Mouse (Mus musculus) intestine, embryonic 16.5 days (tissue): ENCODE results near the gene Ugcg. TPM values are rescaled to one million over a fixed set of nuclear protein-coding genes. Genes with fewer than 3 reads are reported as not detected.
A peak's percentile ranks its signal among the peaks of the same experiment; 100 is the strongest.
"Not testable (repeated sequence)": the region's sequence is repeated elsewhere in the genome, so short reads cannot be mapped to it uniquely, and the experiment has no call there.

ENCODE experiments used
- ATAC-seq: fragments of 200-750 bp; cut with Nextera tagmentation; 2 replicates; pipeline ENCODE4 v1.8.0; 2017; ENCODE audit warnings: moderate TSS enrichment, moderate library complexity
- H3K27ac ChIP-seq: fragments of 300-500 bp; sonication (generic); 2 replicates; pipeline ENCODE4 v1.5.1; 2014; ENCODE audit warnings: mild to moderate bottlenecking, low read length
- H3K27me3 ChIP-seq: fragments of 300-500 bp; sonication (generic); replicated peaks from 2 replicates; pipeline ENCODE4 v1.6.1; 2014; ENCODE audit warnings: low read length, control low read depth, mixed read lengths; ENCODE audit not compliant: control insufficient read depth, insufficient read depth
- H3K36me3 ChIP-seq: fragments of 300-500 bp; sonication (generic); 2 replicates; pipeline ENCODE4 v1.6.1; 2014; ENCODE audit warnings: low read length, control low read depth; ENCODE audit not compliant: control insufficient read depth, insufficient read depth
- H3K4me1 ChIP-seq: fragments of 300-500 bp; sonication (generic); 2 replicates; pipeline ENCODE4 v1.6.1; 2014; ENCODE audit warnings: low read length, control low read depth, mixed read lengths; ENCODE audit not compliant: control insufficient read depth, insufficient read depth
- H3K4me2 ChIP-seq: fragments of 300-500 bp; sonication (generic); 2 replicates; pipeline ENCODE4 v1.6.1; 2014; ENCODE audit warnings: low read depth, low read length, control low read depth
- H3K4me3 ChIP-seq: fragments of 300-500 bp; sonication (generic); 2 replicates; pipeline ENCODE4 v1.5.1; 2014; ENCODE audit warnings: mild to moderate bottlenecking, low read length
- H3K9ac ChIP-seq: fragments of 300-500 bp; sonication (generic); 2 replicates; pipeline ENCODE4 v1.6.1; 2014; ENCODE audit warnings: low read depth, low read length
- H3K9me3 ChIP-seq: fragments of 300-500 bp; sonication (generic); 2 replicates; pipeline ENCODE4 v1.6.1; 2016; ENCODE audit warnings: low read length, control low read depth; ENCODE audit not compliant: control insufficient read depth
- whole genome bisulfite sequencing: fragments of 180-500 bp; shearing (Covaris S2); extraction: QIAGEN DNeasy Blood & Tissue Kit; methylation state at CpG from one replicate; pipeline ENCODE4 v1.1.7; 2014; 5-methylcytosine and 5-hydroxymethylcytosine counted together
- polyA plus RNA-seq: library from polyadenylated mRNA; unstranded; fragments of >200 nt; fragmentation: Nextera tagmentation; extraction: Ambion mirVana; gene quantifications from 2 replicates; pipeline ENCODE4 v1.2.1, GENCODE M21; 2015

Gene Ugcg
- polyA plus RNA-seq, 1 experiment from 2014 or later, result 6.9 TPM

DNA sequence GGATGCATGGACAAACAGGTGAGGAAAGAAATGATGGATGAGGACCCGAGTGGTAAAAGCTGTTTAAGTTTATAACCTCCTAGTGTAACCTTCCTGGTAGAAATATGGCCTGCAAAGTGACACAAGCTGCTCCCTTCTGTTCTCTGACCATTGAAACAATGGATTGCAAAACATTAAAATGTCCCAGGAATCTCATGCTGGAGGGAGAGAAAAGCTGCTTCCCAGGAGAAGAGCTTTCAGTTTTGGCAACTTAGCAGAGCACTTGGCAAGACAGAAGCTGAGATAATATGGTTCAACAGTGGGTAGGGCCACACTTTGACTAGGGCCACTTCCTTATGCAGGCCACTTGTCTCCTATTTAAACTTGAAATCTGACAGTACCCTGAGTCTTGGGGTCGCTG lies 69.7 kb downstream of the Ugcg start:
- no peaks in the 10 kb centered on the region for H3K36me3 ChIP-seq
- peaks cover 6% of the 10 kb centered on the region; the same call in 1 of the 2 replicates for H3K4me1 ChIP-seq
- no peak for ATAC-seq
- H3K9ac ChIP-seq, result no peak overlapping the region
- H3K27me3 ChIP-seq, result no peaks in the 10 kb centered on the region
- WGBS, result 71% methylated on average over 2 of the region's 2 CpGs
- no peaks in the 10 kb centered on the region for H3K9me3 ChIP-seq
- H3K27ac ChIP-seq, result no peak overlapping the region
- H3K4me2 ChIP-seq, result no peak overlapping the region
- H3K4me3 ChIP-seq, result no peak overlapping the region

- 69% methylated on average over 1 of the region's 1 CpGs for WGBS
- Histone ChIP-seq H3K9me3 (no peaks in the 10 kb centered on the region), H3K4me3 (no peak overlapping the region), H3K4me1 (peaks cover 6% of the 10 kb centered on the region; the same call in 1 of the 2 replicates), H3K36me3 (no peaks in the 10 kb centered on the region), H3K4me2 (no peak overlapping the region), H3K27me3 (no peaks in the 10 kb centered on the region), H3K27ac (no peak overlapping the region), H3K9ac (no peak overlapping the region)
- ATAC-seq, result no peak
Measured at GRCm38 (mm10) chr4:59259806-59260205, 70.7 kb downstream of the Ugcg start.

- H3K4me2 ChIP-seq, result no peak overlapping the region
- no peaks in the 10 kb centered on the region for H3K27me3 ChIP-seq
- ATAC-seq, result no peak
- no peak overlapping the region for H3K4me3 ChIP-seq
- peaks cover 6% of the 10 kb centered on the region; the same call in 1 of the 2 replicates for H3K4me1 ChIP-seq
- no peak overlapping the region for H3K27ac ChIP-seq
- 82% methylated on average over 13 of the region's 13 CpGs for WGBS
- H3K9me3 ChIP-seq, result no peaks in the 10 kb centered on the region
- no peaks in the 10 kb centered on the region for H3K36me3 ChIP-seq
- H3K9ac ChIP-seq, result no peak overlapping the region
Measured at GRCm38 (mm10) chr4:59260871-59261515, 71.9 kb downstream of the Ugcg start.

GRCm38 (mm10) chr4:59261582-59261981 lies 72.5 kb downstream of the Ugcg start:
- H3K4me1 ChIP-seq, H3K36me3 ChIP-seq, H3K9me3 ChIP-seq, ATAC-seq, H3K4me3 ChIP-seq, H3K4me2 ChIP-seq, H3K27me3 ChIP-seq, H3K9ac ChIP-seq: not testable (repeated sequence)
- WGBS, result 82% methylated on average over 8 of the region's 10 CpGs
- H3K27ac ChIP-seq, result 0 out of 2 replicates have a peak overlapping the region, but pooled peaks have one; percentile 58

GRCm38 (mm10) chr4:59262156-59262555 lies 73.1 kb downstream of the Ugcg start:
- Histone ChIP-seq H3K4me2 (no peak overlapping the region), H3K4me3 (no peak overlapping the region), H3K27me3 (no peaks in the 10 kb centered on the region), H3K9ac (no peak overlapping the region), H3K27ac (peak overlapping the region; percentile 58; the same call in 1 of the 2 replicates), H3K9me3 (no peaks in the 10 kb centered on the region), H3K4me1 (peaks cover 6% of the 10 kb centered on the region; the same call in 1 of the 2 replicates), H3K36me3 (no peaks in the 10 kb centered on the region)
- ATAC-seq, result peak; percentile 88
- WGBS, result 47% methylated on average over 6 of the region's 6 CpGs

DNA sequence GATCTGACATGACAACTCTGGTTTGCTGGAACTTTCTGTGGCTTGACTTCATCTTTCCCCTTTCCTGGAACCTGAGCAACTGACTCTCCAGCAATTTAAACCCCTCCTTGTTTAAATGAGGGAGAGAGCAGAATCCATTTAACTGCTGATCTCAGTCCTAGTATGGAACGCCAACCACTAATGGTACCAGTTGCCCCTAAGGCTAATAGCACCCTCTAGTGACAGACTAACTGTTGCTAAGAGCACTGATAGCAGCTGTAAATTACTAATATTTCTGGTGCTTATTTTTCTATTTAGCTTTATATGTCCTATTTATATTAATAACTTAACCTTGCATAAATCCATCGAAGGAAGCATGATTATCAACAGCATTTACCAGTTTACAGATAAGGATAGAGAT lies 74.4 kb downstream of the Ugcg start:
- no peak overlapping the region for H3K4me2 ChIP-seq
- H3K9ac ChIP-seq, result no peak overlapping the region
- no peaks in the 10 kb centered on the region for H3K9me3 ChIP-seq
- 0 out of 2 replicates have a peak, but pooled peaks have one; percentile 45 for ATAC-seq
- no peaks in the 10 kb centered on the region for H3K27me3 ChIP-seq
- WGBS, result 81% methylated on average over 2 of the region's 2 CpGs
- peaks cover 6% of the 10 kb centered on the region; the same call in 1 of the 2 replicates for H3K4me1 ChIP-seq
- H3K27ac ChIP-seq, result no peak overlapping the region
- H3K36me3 ChIP-seq, result no peaks in the 10 kb centered on the region
- H3K4me3 ChIP-seq, result no peak overlapping the region

- no peaks in the 10 kb centered on the region for H3K36me3 ChIP-seq
- peaks cover 3% of the 10 kb centered on the region; the same call in 1 of the 2 replicates for H3K4me1 ChIP-seq
- ATAC-seq, result no peak
- no peak overlapping the region for H3K9ac ChIP-seq
- H3K27me3 ChIP-seq, result no peaks in the 10 kb centered on the region
- no peak overlapping the region for H3K27ac ChIP-seq
- H3K9me3 ChIP-seq, result no peaks in the 10 kb centered on the region
- H3K4me2 ChIP-seq, result no peak overlapping the region
- 76% methylated on average over 7 of the region's 7 CpGs for WGBS
- H3K4me3 ChIP-seq, result no peak overlapping the region
Measured at GRCm38 (mm10) chr4:59264611-59265095, 75.6 kb downstream of the Ugcg start.

GRCm38 (mm10) chr4:59265182-59265581 lies 76.1 kb downstream of the Ugcg start:
- Histone ChIP-seq H3K4me2 (no peak overlapping the region), H3K27me3 (no peaks in the 10 kb centered on the region), H3K36me3 (no peaks in the 10 kb centered on the region), H3K9me3 (no peaks in the 10 kb centered on the region), H3K9ac (no peak overlapping the region), H3K27ac (no peak overlapping the region), H3K4me1 (peaks cover 3% of the 10 kb centered on the region; the same call in 1 of the 2 replicates), H3K4me3 (no peak overlapping the region)
- WGBS, result 88% methylated on average over 5 of the region's 5 CpGs
- ATAC-seq, result no peak

DNA sequence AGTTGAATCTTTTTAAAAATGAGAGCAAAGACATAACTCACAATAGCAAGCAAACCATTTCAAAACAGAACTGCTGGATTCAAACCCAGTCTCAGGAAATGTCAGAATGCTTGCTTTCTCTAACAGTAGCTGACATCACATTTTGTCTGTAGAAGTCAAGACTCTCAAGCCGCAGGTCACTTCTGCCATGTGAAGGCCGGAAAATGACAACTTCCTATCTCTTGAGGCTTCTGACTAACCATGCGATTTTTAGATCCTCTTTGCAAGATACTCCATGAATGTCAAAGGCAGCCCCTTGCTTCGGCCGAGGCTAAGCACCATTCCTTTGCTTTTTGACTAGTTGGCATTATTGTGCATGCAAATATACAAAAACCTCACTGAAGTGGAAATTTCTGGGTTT lies 76.6 kb downstream of the Ugcg start:
- WGBS, result 87% methylated on average over 5 of the region's 5 CpGs

More for the DNA sequence above, 76.6 kb downstream of the Ugcg start:
- no peak overlapping the region for H3K9ac ChIP-seq
- no peak overlapping the region for H3K4me3 ChIP-seq
- no peak overlapping the region for H3K4me2 ChIP-seq
- H3K9me3 ChIP-seq, result no peaks in the 10 kb centered on the region
- no peak for ATAC-seq
- H3K4me1 ChIP-seq, result peaks cover 3% of the 10 kb centered on the region; the same call in 1 of the 2 replicates
- no peaks in the 10 kb centered on the region for H3K27me3 ChIP-seq
- H3K27ac ChIP-seq, result no peak overlapping the region
- no peaks in the 10 kb centered on the region for H3K36me3 ChIP-seq
